Mouse (Mus musculus) lung, postnatal 0 days (tissue): ENCODE measurements around the gene Ptprs. TPM values are rescaled to one million over a fixed set of nuclear protein-coding genes. Genes with fewer than 3 reads are reported as not detected.
A peak's percentile ranks its signal among the peaks of the same experiment; 100 is the strongest.

Experiments
- ATAC-seq: fragments of 200-750 bp; cut with Nextera tagmentation; 2 replicates; pipeline ENCODE4 v1.8.0; 2017; ENCODE audit warnings: moderate library complexity
- DNase-seq: peaks from one replicate; pipeline ENCODE4 v3.0.0-alpha.2; 2016; ENCODE audit warnings: low spot score
- H3K27ac ChIP-seq: fragments of 300-500 bp; sonication (generic); 2 replicates; pipeline ENCODE4 v1.5.1; 2014; ENCODE audit warnings: antibody characterized with exemption, mild to moderate bottlenecking, low read length, mixed read lengths
- H3K27me3 ChIP-seq: fragments of 300-500 bp; sonication (generic); replicated peaks from 2 replicates; pipeline ENCODE4 v1.6.1; 2014; ENCODE audit warnings: low read length, mixed read lengths; ENCODE audit not compliant: insufficient read depth
- H3K36me3 ChIP-seq: fragments of 300-500 bp; sonication (generic); 2 replicates; pipeline ENCODE4 v1.6.1; 2014; ENCODE audit warnings: low read length, mixed read lengths; ENCODE audit not compliant: insufficient read depth
- H3K4me1 ChIP-seq: fragments of 300-500 bp; sonication (generic); 2 replicates; pipeline ENCODE4 v1.6.1; 2014; ENCODE audit warnings: antibody characterized with exemption, low read depth, low read length, mixed read lengths; ENCODE audit not compliant: insufficient read depth
- H3K4me2 ChIP-seq: fragments of 300-500 bp; sonication (generic); replicated peaks from 2 replicates; pipeline ENCODE4 v1.6.1; 2014; ENCODE audit warnings: low read depth, mild to moderate bottlenecking, low read length, moderate library complexity, mixed read lengths
- H3K4me3 ChIP-seq: fragments of 300-500 bp; sonication (generic); 2 replicates; pipeline ENCODE4 v1.5.1; 2014; ENCODE audit warnings: low read depth, low read length
- H3K9ac ChIP-seq: fragments of 300-500 bp; sonication (generic); replicated peaks from 2 replicates; pipeline ENCODE4 v1.6.1; 2014; ENCODE audit warnings: low read depth, mild to moderate bottlenecking
- H3K9me3 ChIP-seq: fragments of 300-500 bp; sonication (generic); 2 replicates; pipeline ENCODE4 v1.6.1; 2016; ENCODE audit warnings: low read length, mixed read lengths
- CTCF ChIP-seq: IDR thresholded peaks from 2 replicates; pipeline ENCODE4 v1.5.1; 2016; ENCODE audit warnings: antibody characterized with exemption, mild to moderate bottlenecking
- EP300 ChIP-seq: IDR thresholded peaks from 2 replicates; pipeline ENCODE4 v1.6.1; 2016; ENCODE audit warnings: antibody characterized with exemption, mild to moderate bottlenecking, control low read depth
- WGBS: fragments of 180-500 bp; shearing (Covaris S2); extraction: QIAGEN DNeasy Blood & Tissue Kit; methylation state at CpG from one replicate; pipeline ENCODE4 v1.1.7; 2014; 5-methylcytosine and 5-hydroxymethylcytosine counted together
- polyA plus RNA-seq: library from polyadenylated mRNA; unstranded; fragments of >200 nt; fragmentation: Nextera tagmentation; extraction: Ambion mirVana; gene quantifications from 2 replicates; pipeline ENCODE4 v1.2.1, GENCODE M21; 2015

Gene Ptprs
- polyA plus RNA-seq, 1 experiment from 2014 or later, result 25.6 TPM

GRCm38 (mm10) chr17:56425584-56425914 is 50.7 kb downstream of the Ptprs start:
- peak; percentile 87 for ATAC-seq
- TF ChIP-seq EP300 (no peak), CTCF (peak; percentile 82)
- Histone ChIP-seq H3K36me3 (peaks cover 8% of the 10 kb centered on the region; the same call in 1 of the 2 replicates), H3K27me3 (no peaks in the 10 kb centered on the region), H3K27ac (peak overlapping the region; percentile 32), H3K9ac (no peak overlapping the region), H3K9me3 (no peaks in the 10 kb centered on the region), H3K4me1 (peaks cover 4% of the 10 kb centered on the region; the same call in 1 of the 2 replicates), H3K4me3 (peak overlapping the region; percentile 44), H3K4me2 (peak overlapping the region; percentile 77)
- 3% methylated on average over 38 of the region's 47 CpGs for WGBS
- peak; percentile 75 for DNase-seq

GRCm38 (mm10) chr17:56424726-56425583 is 51.3 kb downstream of the Ptprs start:
- ATAC-seq (peak; percentile 88), DNase-seq (peak; percentile 81)
- WGBS, result 26% methylated on average over 59 of the region's 77 CpGs
- 0 out of 2 replicates have a peak overlapping the region, but pooled peaks have one; percentile 5 for H3K9ac ChIP-seq
- no peaks in the 10 kb centered on the region for H3K27me3 ChIP-seq
- H3K4me2 ChIP-seq, result peak overlapping the region; percentile 77
- peak overlapping the region; percentile 32 for H3K27ac ChIP-seq
- peaks cover 4% of the 10 kb centered on the region; the same call in 1 of the 2 replicates for H3K4me1 ChIP-seq
- no peaks in the 10 kb centered on the region for H3K9me3 ChIP-seq
- peak overlapping the region; percentile 44 for H3K4me3 ChIP-seq
- TF ChIP-seq CTCF (no peak), EP300 (no peak)
- H3K36me3 ChIP-seq, result peaks cover 8% of the 10 kb centered on the region; the same call in 1 of the 2 replicates

GRCm38 (mm10) chr17:56420022-56420421 is 56.3 kb downstream of the Ptprs start:
- peaks cover 20% of the 10 kb centered on the region for H3K36me3 ChIP-seq
- H3K4me3 ChIP-seq, result no peak overlapping the region
- no peaks in the 10 kb centered on the region for H3K4me1 ChIP-seq
- no peak for DNase-seq
- no peaks in the 10 kb centered on the region for H3K27me3 ChIP-seq
- WGBS, result 98% methylated on average over 2 of the region's 2 CpGs
- no peak overlapping the region for H3K9ac ChIP-seq
- H3K9me3 ChIP-seq, result no peaks in the 10 kb centered on the region
- no peak for ATAC-seq
- no peak overlapping the region for H3K4me2 ChIP-seq
- H3K27ac ChIP-seq, result no peak overlapping the region
- TF ChIP-seq CTCF, result no peak
- no peak for TF ChIP-seq EP300

- H3K27me3 ChIP-seq, result no peaks in the 10 kb centered on the region
- no peak overlapping the region for H3K4me3 ChIP-seq
- ATAC-seq, result peak; percentile 67
- no peak overlapping the region for H3K27ac ChIP-seq
- peak; percentile 18 for DNase-seq
- WGBS, result 56% methylated on average over 12 of the region's 12 CpGs
- TF ChIP-seq EP300, result no peak
- TF ChIP-seq CTCF, result no peak
- H3K4me1 ChIP-seq, result no peaks in the 10 kb centered on the region
- H3K9me3 ChIP-seq, result no peaks in the 10 kb centered on the region
- H3K9ac ChIP-seq, result no peak overlapping the region
- H3K36me3 ChIP-seq, result peaks cover 19% of the 10 kb centered on the region
- no peak overlapping the region for H3K4me2 ChIP-seq
Measured at GRCm38 (mm10) chr17:56418304-56418703, 58.0 kb downstream of the Ptprs start.

GRCm38 (mm10) chr17:56414785-56415184 is 61.5 kb downstream of the Ptprs start:
- H3K4me2 ChIP-seq, result no peak overlapping the region
- no peak for ATAC-seq
- no peak for DNase-seq
- 94% methylated on average over 9 of the region's 9 CpGs for WGBS
- no peaks in the 10 kb centered on the region for H3K27me3 ChIP-seq
- no peaks in the 10 kb centered on the region for H3K9me3 ChIP-seq
- H3K27ac ChIP-seq, result no peak overlapping the region
- H3K36me3 ChIP-seq, result peaks cover 19% of the 10 kb centered on the region; the same call in 1 of the 2 replicates
- no peak for TF ChIP-seq CTCF
- no peak for TF ChIP-seq EP300
- H3K9ac ChIP-seq, result no peak overlapping the region
- no peak overlapping the region for H3K4me3 ChIP-seq
- H3K4me1 ChIP-seq, result no peaks in the 10 kb centered on the region

- WGBS, result 68% methylated on average over 13 of the region's 13 CpGs
- ATAC-seq (peak; percentile 9; the same call in 1 of the 2 replicates), DNase-seq (peak; percentile 25)
- no peaks in the 10 kb centered on the region for H3K4me1 ChIP-seq
- H3K36me3 ChIP-seq, result peaks cover 19% of the 10 kb centered on the region; the same call in 1 of the 2 replicates
- no peak overlapping the region for H3K27ac ChIP-seq
- no peak overlapping the region for H3K4me3 ChIP-seq
- H3K9me3 ChIP-seq, result no peaks in the 10 kb centered on the region
- TF ChIP-seq CTCF, result no peak
- TF ChIP-seq EP300, result no peak
- no peak overlapping the region for H3K4me2 ChIP-seq
- H3K9ac ChIP-seq, result no peak overlapping the region
- H3K27me3 ChIP-seq, result no peaks in the 10 kb centered on the region
Measured at GRCm38 (mm10) chr17:56413113-56413512, 63.2 kb downstream of the Ptprs start.
